Mouse (Mus musculus) lung, postnatal 0 days (tissue): Measurements from ENCODE around the gene Sorbs1. TPM values are rescaled to one million over a fixed set of nuclear protein-coding genes. Genes with fewer than 3 reads are reported as not detected.

Source experiments
- ATAC-seq: fragments of 200-750 bp; cut with Nextera tagmentation; 2 replicates; pipeline ENCODE4 v1.8.0; 2017; ENCODE audit warnings: moderate library complexity
- DNase-seq: peaks from one replicate; pipeline ENCODE4 v3.0.0-alpha.2; 2016; ENCODE audit warnings: low spot score
- H3K27ac ChIP-seq: fragments of 300-500 bp; sonication (generic); 2 replicates; pipeline ENCODE4 v1.5.1; 2014; ENCODE audit warnings: antibody characterized with exemption, mild to moderate bottlenecking, low read length, mixed read lengths
- H3K27me3 ChIP-seq: fragments of 300-500 bp; sonication (generic); replicated peaks from 2 replicates; pipeline ENCODE4 v1.6.1; 2014; ENCODE audit warnings: low read length, mixed read lengths; ENCODE audit not compliant: insufficient read depth
- H3K36me3 ChIP-seq: fragments of 300-500 bp; sonication (generic); 2 replicates; pipeline ENCODE4 v1.6.1; 2014; ENCODE audit warnings: low read length, mixed read lengths; ENCODE audit not compliant: insufficient read depth
- H3K4me1 ChIP-seq: fragments of 300-500 bp; sonication (generic); 2 replicates; pipeline ENCODE4 v1.6.1; 2014; ENCODE audit warnings: antibody characterized with exemption, low read depth, low read length, mixed read lengths; ENCODE audit not compliant: insufficient read depth
- H3K4me2 ChIP-seq: fragments of 300-500 bp; sonication (generic); replicated peaks from 2 replicates; pipeline ENCODE4 v1.6.1; 2014; ENCODE audit warnings: low read depth, mild to moderate bottlenecking, low read length, moderate library complexity, mixed read lengths
- H3K4me3 ChIP-seq: fragments of 300-500 bp; sonication (generic); 2 replicates; pipeline ENCODE4 v1.5.1; 2014; ENCODE audit warnings: low read depth, low read length
- H3K9ac ChIP-seq: fragments of 300-500 bp; sonication (generic); replicated peaks from 2 replicates; pipeline ENCODE4 v1.6.1; 2014; ENCODE audit warnings: low read depth, mild to moderate bottlenecking
- H3K9me3 ChIP-seq: fragments of 300-500 bp; sonication (generic); 2 replicates; pipeline ENCODE4 v1.6.1; 2016; ENCODE audit warnings: low read length, mixed read lengths
- CTCF ChIP-seq: IDR thresholded peaks from 2 replicates; pipeline ENCODE4 v1.5.1; 2016; ENCODE audit warnings: antibody characterized with exemption, mild to moderate bottlenecking
- EP300 ChIP-seq: IDR thresholded peaks from 2 replicates; pipeline ENCODE4 v1.6.1; 2016; ENCODE audit warnings: antibody characterized with exemption, mild to moderate bottlenecking, control low read depth
- WGBS: fragments of 180-500 bp; shearing (Covaris S2); extraction: QIAGEN DNeasy Blood & Tissue Kit; methylation state at CpG from one replicate; pipeline ENCODE4 v1.1.7; 2014; 5-methylcytosine and 5-hydroxymethylcytosine counted together
- polyA plus RNA-seq: library from polyadenylated mRNA; unstranded; fragments of >200 nt; fragmentation: Nextera tagmentation; extraction: Ambion mirVana; gene quantifications from 2 replicates; pipeline ENCODE4 v1.2.1, GENCODE M21; 2015

The Sorbs1 gene
- polyA plus RNA-seq, 1 experiment from 2014 or later: 36.4 TPM

- no peak for DNase-seq
- Histone ChIP-seq H3K4me3 (no peak overlapping the region), H3K9ac (no peak overlapping the region), H3K4me1 (peaks cover 26% of the 10 kb centered on the region; the same call in 1 of the 2 replicates), H3K27me3 (no peaks in the 10 kb centered on the region), H3K36me3 (no peaks in the 10 kb centered on the region), H3K27ac (no peak overlapping the region), H3K9me3 (no peaks in the 10 kb centered on the region), H3K4me2 (no peak overlapping the region)
- WGBS: 86% methylated on average over 4 of the region's 4 CpGs
- ATAC-seq: no peak
- TF ChIP-seq CTCF: no peak
- no peak for TF ChIP-seq EP300
Measured at GRCm38 (mm10) chr19:40403999-40404398, 109.6 kb downstream of the Sorbs1 start.

DNA sequence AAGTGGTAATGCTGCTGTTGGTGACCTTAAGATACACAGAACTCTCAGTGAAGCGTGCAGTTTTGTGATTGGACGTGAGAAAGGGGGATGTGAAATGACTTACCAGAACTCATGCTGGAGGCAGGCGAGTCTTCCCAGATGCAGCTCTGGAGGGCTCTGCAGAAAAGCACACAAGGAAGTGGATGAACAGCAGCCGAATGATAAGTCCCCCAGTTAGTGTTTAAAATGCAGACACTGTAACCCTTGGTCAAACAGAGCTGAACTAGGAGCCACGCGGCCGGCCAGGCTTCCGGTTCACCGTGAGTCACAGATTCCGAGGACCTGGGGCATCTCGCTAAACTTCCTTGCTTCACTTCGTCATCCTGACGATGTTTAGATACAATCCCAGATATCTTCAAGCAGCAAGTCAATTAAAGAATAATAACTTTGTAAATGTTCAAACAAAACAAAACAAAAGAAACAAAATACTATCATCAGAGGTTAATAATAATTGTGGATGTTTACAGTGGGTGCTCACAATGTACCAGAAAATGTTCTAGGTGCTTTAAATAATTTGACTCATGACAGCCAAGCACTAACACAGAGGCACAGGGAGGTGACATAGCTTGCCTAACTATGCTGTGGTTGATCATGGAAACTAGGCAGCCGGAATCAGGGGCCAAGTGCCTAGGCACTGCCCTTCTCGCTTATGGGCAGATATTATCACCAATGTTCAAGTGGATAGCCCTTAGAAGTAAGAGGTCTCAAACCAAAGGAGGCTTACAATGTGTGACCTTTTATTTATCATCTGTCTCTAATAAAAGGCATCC, 111.2 kb downstream of the Sorbs1 start:
- peaks cover 26% of the 10 kb centered on the region; the same call in 1 of the 2 replicates for H3K4me1 ChIP-seq

GRCm38 (mm10) chr19:40401213-40401612, 112.4 kb downstream of the Sorbs1 start:
- H3K27ac ChIP-seq: peak overlapping the region; percentile 38; the same call in 1 of the 2 replicates
- H3K9ac ChIP-seq: no peak overlapping the region

More for the DNA sequence above, 111.2 kb downstream of the Sorbs1 start:
- Histone ChIP-seq H3K4me3 (no peak overlapping the region), H3K9me3 (no peaks in the 10 kb centered on the region), H3K9ac (no peak overlapping the region), H3K36me3 (no peaks in the 10 kb centered on the region), H3K27me3 (no peaks in the 10 kb centered on the region), H3K4me2 (no peak overlapping the region), H3K27ac (no peak overlapping the region)
- 26% methylated on average over 15 of the region's 15 CpGs for WGBS
- DNase-seq (peak; percentile 48), ATAC-seq (peak; percentile 45)
- TF ChIP-seq CTCF (no peak), EP300 (peak; percentile 96)

GRCm38 (mm10) chr19:40400426-40401030, 113.1 kb downstream of the Sorbs1 start:
- no peak overlapping the region for H3K4me3 ChIP-seq
- no peaks in the 10 kb centered on the region for H3K27me3 ChIP-seq
- H3K27ac ChIP-seq: 0 out of 2 replicates have a peak overlapping the region, but pooled peaks have one; percentile 17
- no peak overlapping the region for H3K9ac ChIP-seq
- H3K9me3 ChIP-seq: no peaks in the 10 kb centered on the region
- no peak for DNase-seq
- no peaks in the 10 kb centered on the region for H3K36me3 ChIP-seq
- no peak overlapping the region for H3K4me2 ChIP-seq
- ATAC-seq: no peak
- no peak for TF ChIP-seq EP300
- TF ChIP-seq CTCF: no peak
- H3K4me1 ChIP-seq: peaks cover 29% of the 10 kb centered on the region; the same call in 1 of the 2 replicates
- WGBS: 59% methylated on average over 11 of the region's 11 CpGs

More at GRCm38 (mm10) chr19:40401213-40401612, 112.4 kb downstream of the Sorbs1 start:
- Histone ChIP-seq H3K27me3 (no peaks in the 10 kb centered on the region), H3K4me1 (peaks cover 32% of the 10 kb centered on the region; the same call in 1 of the 2 replicates), H3K9me3 (no peaks in the 10 kb centered on the region), H3K36me3 (no peaks in the 10 kb centered on the region), H3K4me2 (no peak overlapping the region), H3K4me3 (no peak overlapping the region)
- TF ChIP-seq EP300 (peak; percentile 71; the same call in 1 of the 2 replicates), CTCF (no peak)
- peak; percentile 96 for DNase-seq
- peak; percentile 90 for ATAC-seq
- WGBS: 14% methylated on average over 7 of the region's 7 CpGs

GRCm38 (mm10) chr19:40395757-40396661, 117.6 kb downstream of the Sorbs1 start:
- no peaks in the 10 kb centered on the region for H3K9me3 ChIP-seq
- H3K4me3 ChIP-seq: no peak overlapping the region
- TF ChIP-seq EP300 (no peak), CTCF (no peak)
- H3K27me3 ChIP-seq: no peaks in the 10 kb centered on the region
- H3K4me1 ChIP-seq: peaks cover 25% of the 10 kb centered on the region
- DNase-seq: no peak
- peak overlapping the region; percentile 71 for H3K27ac ChIP-seq
- 73% methylated on average over 14 of the region's 14 CpGs for WGBS
- peak; percentile 18; the same call in 1 of the 2 replicates for ATAC-seq
- H3K36me3 ChIP-seq: no peaks in the 10 kb centered on the region
- no peak overlapping the region for H3K9ac ChIP-seq
- no peak overlapping the region for H3K4me2 ChIP-seq
